Mouse (Mus musculus): ENCODE results near the gene Wrnip1.

Wrnip1 gene

DNA sequence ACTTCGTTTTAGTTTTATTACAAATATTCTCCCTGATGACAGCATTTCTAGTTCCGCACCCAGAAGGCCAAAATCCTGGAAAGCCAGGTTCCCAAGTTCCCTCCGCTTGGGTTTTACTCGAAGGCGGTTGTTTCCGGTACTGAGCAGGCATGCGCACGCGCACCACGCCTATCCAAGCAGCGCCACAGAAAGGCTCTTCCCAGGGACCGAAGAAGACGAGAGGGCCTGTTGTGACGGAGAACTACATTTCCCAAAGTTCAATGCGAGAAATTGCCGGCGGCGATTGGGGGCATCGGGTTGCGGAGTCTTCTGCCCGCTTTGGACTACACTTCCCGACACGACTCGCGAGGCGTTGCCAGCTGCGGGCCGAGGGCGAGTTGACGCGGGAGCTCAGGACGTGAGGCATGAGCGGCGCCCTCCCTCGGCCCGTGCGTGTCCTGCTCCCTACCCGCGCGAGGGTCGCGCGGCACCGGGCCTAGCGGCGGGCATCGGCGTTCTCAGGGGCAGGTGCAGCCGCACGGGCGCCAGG is at the start of gene Wrnip1:
Wrnip1 (plus strand) TSS at position 346 of the 529 bp plus-strand sequence.
- DNase-seq (ENCODE audit: low spot score in 2 of 2), result peak; percentile 98 to 99

DNA sequence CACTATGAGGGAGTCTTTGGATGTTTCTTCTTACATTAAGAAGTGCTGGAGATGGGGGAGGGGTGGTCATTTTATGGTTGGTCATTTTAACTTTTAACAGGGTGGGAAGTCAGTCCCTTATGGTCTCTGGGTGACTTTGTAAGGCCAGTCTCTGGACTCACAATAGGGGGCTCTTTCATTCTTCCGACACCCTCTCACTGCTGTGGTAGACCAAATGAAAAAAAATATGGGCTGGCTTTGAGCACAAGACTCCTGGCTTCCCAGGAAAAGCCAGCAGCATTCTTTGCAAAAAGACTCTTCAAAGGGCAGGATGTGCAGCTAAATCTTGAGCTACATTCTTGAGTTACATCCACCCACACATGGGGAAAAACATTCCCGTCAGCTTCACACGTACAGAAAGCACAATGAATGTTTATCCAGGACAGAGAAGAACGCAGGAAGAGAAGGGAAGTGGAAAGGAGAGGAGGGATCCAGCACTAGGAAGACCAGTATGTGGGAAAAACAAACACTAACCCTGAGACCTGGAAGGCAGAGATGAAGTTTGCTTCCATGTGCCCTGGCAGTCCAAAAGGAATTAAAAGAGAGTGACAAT is 49.7 kb upstream of the Wrnip1 start:
- peak in 1 of 2 experiments; percentile 28 for DNase-seq (ENCODE audit: low spot score in 2 of 2)

DNA sequence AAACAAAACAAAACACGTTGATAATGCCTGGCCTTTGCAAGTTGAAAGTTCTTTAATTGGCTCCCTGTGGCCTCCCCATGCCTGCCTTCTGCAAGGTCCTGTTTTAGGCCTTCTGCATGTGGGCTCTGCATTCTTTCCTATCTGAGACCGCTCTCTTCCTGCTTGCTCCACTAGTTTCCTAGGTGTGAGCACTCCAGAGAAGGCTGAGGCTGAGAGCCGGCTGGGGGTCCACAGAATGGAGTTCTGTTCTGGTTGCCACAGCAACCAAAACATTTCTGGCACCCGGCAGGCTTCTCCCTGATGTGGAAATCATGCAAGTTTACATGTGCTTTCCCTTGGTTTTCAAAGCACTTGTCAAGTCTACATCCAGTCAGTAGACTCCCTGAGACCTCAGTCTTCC is 42.8 kb upstream of the Wrnip1 start:
- no peak for DNase-seq (ENCODE audit: low spot score in 2 of 2)

DNA sequence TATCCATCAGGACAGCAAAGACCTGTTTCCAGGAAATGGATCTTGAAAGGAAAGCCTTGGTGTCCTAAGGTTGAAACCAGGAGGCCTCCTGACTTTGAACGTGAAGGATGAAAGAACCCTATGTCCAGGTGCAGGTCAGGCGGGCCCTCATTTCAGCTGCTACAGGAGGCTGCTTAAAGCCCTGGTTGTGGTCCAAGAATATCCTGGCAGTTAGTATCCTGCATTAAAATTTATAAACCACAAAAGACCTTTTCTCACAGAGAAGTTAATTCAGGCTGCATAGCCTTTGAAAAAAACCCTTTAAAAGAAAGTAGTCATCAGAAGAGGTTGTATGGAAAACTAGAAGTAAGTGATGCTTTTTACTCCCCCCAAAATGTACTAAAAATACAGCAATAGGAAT is 41.0 kb upstream of the Wrnip1 start:
- DNase-seq (ENCODE audit: low spot score in 2 of 2), result no peak

DNA sequence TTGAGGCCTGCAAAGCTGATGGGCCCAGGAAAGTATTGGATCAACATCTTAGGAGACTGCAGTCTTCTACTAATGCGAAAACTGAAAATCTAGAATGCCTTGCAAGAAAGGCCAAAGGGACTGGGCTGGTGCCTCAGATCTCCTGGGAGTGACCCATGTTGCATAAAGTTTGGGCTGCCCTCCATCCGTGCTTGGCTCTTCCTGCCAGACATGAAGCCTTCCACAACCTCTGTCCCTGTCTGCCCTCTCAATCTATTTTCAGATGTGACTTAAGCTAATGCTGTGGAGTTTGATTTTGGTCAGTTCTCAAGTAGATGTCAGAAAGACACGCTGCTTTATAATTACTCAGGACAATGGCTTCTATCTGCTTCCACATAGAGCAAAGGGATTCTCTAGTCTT is 38.7 kb upstream of the Wrnip1 start:
- DNase-seq (ENCODE audit: low spot score in 2 of 2), result no peak

DNA sequence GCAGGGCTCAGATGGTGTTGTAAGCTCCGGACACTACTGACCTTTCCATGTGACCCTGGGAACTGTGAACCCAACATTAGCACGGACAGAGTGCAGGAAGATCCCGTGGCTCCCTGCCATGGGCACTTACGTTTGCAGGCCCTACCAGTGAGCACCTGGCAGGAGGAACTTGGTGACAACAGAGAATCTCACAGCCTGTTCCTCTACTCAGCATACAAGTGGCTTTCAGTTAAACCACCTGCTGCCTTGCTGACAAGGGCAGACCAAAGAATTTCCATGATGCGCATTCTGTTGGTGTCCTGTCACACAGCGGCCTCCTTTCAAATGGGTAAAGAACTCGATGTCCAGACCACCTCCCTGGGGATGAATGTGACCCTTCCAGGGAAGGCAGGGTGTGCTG is 37.4 kb upstream of the Wrnip1 start:
- DNase-seq (ENCODE audit: low spot score in 2 of 2), result no peak

DNA sequence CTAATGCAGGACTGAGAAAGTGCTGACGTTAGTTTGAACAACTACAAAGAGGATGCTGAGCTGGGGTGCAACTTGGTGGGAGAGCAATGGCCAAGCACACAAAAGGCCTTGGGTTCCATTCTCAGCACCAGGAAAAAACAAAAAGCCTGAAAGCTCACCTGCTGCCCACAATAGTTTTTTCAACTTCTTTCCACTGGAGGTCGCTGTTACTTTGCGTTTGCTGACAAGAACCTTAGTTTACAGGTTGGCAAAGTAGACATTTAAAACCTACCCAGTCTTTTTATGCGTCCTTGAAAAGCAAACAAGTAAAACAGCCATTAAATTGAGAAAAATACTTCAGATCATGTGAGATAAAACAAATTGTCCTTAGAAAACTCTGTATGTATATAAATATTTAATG is 33.7 kb upstream of the Wrnip1 start:
- peak; percentile 22 to 62 for DNase-seq (ENCODE audit: low spot score in 2 of 2)

DNA sequence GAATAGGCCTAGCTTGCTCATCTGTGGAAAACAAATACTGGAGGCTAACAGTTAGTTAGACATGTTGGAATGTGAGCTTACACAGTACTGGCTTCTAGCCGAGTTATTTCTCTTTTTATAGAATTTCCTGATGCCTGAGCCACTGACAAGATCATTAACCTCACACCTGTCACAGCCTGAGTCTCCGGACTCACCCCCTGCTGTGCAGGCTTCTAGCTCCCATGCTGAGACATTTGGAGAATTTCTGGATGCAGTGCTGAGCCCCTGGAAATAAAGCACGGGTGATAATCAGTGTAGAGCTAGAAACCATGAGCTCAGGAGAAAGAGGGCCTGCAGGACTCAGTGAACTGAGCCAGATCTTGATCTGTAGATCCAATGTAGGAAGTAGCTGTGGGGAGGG is 31.9 kb upstream of the Wrnip1 start:
- no peak for DNase-seq (ENCODE audit: low spot score in 2 of 2)

DNA sequence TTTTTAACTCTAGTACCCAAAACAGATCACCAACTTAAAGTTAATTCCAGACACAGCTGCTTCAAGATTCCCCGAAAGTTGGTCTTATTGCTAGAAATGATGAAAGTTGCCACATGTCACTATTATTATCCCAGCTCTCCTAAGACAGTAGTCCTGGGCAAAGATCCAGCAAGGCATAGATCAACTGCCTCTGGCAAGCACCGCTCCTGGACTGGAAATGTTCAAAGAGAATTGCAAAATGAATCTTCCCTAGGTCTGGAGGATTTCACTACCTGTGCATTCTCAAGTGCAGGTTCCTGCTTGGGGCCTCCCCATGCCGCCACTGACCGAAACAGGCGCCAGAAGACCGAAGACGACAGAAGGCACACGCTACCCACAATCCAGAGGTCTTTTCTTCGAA is 25.9 kb upstream of the Wrnip1 start:
- DNase-seq (ENCODE audit: low spot score in 2 of 2), result peak in 1 of 2 experiments; percentile 29

DNA sequence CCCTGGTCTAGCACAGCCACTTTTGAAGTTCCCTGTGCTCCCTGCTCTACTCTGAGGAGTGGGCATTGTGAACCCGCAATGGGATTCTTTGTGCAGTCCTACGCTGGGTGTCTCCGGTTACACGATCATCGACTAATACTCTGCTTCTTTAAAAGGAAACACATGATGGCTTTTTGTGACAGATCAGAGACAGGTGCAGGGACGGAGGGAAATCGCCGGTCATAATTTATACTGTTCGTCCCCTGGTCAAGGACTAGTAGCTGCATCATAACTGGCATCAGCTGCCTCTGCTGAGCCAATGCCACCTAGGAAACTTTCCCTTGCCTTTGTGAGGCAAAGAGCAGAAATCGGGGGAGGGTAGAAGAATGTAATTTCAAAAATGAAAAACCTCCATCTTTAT is 25.5 kb upstream of the Wrnip1 start:
- no peak for DNase-seq (ENCODE audit: low spot score in 2 of 2)

DNA sequence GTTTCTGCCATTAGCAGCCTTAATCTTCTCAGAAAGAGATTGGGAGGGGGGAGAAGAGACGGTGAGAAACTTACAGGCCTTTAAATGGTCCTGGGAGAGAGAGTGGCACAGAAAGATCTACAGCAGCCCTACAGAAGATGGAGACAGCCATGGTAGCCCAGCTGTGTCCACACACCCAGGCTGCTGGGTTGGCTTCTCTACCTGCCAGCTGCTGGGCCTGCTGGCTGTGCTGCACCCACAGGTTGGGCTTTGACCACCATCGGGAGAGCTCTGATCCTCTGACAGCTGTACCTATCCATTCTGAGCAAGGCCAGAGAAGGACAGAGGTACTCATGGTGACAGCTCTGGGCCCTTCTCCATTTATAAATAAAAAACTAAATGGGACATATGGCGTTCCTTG is 23.0 kb upstream of the Wrnip1 start:
- DNase-seq (ENCODE audit: low spot score in 2 of 2), result no peak

DNA sequence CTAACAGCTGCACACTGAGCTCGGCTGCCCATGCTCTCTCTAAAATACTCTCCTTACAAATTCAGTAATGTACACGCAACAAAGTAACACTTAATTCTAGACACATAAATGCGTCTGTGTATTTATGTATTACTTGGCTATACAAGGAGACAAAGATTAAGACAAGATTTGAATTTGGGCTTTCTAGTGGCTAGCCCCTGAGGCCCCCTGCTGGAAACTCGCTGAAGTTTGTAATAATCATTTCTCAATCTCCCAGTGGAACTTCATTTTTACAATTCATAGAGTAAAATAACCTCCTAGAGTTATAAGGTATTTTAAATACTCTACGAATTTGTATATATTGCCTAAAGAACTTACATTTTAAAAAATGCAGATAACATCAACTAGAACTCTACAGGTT is 18.8 kb upstream of the Wrnip1 start:
- DNase-seq (ENCODE audit: low spot score in 2 of 2), result no peak

DNA sequence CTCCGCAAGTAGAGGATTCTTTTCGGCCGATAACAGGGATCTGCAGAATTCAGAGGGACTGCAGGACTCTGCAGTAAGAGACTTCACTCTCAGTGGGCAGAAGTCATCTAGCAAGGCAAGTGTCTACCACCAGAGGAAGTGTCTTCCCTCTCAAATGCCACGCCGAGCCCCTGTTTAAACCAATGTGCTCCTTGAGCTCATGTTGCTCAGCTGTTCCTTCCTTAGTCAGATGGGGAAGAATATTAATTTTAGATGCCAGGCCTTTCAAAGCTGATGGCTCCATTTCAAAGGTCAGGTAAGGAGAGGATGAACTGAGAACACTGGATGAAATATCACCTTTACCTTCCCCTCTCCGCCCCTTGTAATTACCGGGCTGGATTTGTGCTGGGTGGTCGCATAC is 18.0 kb upstream of the Wrnip1 start, which contains the start of gene Mylk4:
Mylk4 (minus strand) TSS at position 139 of the 400 bp plus-strand sequence.
- DNase-seq (ENCODE audit: low spot score in 2 of 2), result no peak

DNA sequence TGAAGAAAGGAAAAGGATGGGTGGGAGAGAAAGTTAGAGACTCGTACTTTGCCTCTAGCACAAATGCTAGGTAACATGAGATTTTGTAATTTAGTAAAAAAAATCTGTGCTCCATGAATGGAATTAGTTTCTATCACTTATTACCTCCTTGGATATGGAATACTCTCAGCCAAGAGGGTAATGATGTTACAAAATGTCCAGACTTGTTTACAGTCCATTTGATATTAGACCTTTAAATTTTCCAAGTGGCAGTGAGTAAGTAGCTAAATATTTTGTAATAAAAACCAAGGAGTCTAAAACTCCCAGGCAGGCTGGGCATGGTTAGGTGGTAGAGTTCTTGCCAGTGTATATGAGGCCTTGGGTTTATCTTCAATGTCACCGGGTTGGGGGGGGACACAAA is 14.3 kb upstream of the Wrnip1 start:
- DNase-seq (ENCODE audit: low spot score in 2 of 2), result no peak

DNA sequence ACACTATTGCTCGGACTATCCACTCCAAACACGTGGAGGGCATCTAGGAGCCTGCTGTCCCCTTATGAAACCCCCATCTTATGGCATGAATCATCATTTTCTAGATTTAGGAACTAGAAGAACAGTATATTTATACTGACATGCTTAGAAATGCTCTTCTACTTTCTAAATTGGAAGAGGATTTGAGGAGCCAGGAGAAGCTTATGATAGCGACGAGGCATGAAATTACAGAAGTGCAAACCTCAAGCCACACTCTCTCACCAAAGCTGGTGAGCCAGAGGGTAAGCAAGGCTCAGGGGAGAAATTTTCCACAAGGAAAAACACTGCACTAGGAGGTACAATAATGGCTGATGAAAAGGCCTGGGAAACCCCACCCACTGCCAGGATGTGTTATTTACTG is 12.1 kb upstream of the Wrnip1 start:
- DNase-seq (ENCODE audit: low spot score in 2 of 2), result no peak

DNA sequence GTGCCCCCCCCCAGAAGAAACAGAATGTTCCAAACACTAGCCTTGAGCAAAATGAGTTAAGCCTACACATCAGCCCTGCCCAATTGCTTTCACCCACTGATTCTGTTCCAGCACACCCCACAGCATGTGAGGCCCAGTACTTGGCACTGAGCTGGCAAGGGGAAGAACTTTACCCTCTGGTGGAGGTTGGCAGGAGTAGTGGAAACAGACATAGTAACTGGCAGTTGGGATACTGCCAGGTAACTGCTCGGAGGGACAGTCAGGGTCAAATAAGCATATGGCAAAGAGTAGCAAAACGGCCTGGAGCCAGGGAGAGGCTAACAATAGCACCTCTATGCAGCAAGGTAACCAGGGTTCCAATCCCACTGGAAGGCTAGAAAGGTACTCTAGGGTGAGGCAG is 7.2 kb upstream of the Wrnip1 start:
- no peak for DNase-seq (ENCODE audit: low spot score in 2 of 2)

DNA sequence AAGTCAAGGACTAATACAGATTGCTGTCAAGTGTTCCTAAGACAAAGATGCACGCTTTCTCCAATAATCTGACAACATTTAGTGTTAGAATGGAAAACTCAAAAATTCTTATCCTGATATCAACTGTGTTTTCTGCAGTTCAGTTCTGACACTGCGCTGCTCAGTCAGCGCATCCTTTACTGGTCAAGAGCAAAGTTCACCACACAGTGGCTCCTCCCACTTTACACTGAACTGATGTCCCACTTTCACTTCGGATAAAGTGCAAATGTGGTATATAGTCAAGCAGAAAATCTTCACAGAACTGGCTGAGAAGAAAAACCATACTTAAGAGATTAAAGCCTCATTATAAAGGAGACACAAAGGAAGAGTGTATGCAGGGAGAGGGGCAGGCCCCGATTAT is 6.7 kb upstream of the Wrnip1 start:
- DNase-seq (ENCODE audit: low spot score in 2 of 2), result no peak

DNA sequence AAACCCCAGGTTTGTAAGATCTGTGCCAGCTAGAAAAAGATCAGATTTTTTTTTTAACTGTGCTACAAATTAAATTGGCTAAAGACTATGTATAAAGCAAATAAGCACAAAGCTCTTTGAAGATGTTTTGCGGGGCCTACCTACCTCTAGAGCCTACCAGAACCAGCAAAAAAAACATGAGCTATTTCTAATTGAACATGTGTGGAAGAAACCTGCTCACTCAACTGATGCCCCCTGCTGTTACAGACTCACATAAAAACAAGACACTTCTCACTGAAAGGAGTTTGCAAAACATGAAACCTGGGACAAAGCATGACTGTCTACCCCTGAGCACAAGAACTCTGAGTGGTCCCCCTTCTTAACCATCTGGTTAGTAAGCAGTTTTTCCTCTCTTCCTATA is 4.8 kb upstream of the Wrnip1 start:
- no peak for DNase-seq (ENCODE audit: low spot score in 2 of 2)

DNA sequence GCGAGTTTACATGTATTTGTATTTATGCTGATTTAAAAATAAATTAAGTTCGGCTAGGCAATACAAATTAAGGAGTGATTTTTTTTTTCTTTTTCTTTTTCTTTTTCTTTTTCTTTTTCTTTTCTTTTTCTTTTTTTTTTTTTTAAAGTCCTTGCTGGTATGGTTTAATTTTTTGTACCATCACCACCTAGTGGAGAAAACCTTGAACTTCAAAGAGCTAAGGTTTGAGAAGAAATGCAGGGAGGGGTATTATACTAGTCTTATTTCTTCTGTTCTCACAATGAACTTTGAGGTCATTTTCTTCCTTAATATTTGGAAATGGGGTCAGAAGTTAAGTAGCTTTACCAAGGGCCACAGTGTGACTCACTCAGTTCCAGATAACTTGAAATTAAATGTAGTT is 2.7 kb upstream of the Wrnip1 start:
- DNase-seq (ENCODE audit: low spot score in 2 of 2), result no peak

DNA sequence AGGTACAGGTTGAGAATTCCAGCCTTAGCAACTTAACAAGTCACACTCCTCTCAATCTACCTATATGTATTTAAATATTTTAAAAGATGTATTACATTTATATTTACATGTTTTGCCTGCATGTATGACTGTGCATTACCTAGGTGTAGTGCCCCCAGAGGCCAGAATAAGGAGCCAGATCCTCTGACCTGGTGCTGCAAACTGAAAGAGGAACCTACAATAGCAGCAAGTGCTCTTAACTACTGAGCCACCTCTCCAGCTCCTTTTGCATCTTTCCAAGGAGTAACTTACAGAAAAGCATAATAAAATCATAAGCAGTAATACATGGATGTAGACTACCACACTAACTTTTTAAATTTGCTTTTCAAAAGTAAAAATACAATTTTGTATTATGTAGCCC is 979 bp upstream of the Wrnip1 start:
- no peak for DNase-seq (ENCODE audit: low spot score in 2 of 2)

DNA sequence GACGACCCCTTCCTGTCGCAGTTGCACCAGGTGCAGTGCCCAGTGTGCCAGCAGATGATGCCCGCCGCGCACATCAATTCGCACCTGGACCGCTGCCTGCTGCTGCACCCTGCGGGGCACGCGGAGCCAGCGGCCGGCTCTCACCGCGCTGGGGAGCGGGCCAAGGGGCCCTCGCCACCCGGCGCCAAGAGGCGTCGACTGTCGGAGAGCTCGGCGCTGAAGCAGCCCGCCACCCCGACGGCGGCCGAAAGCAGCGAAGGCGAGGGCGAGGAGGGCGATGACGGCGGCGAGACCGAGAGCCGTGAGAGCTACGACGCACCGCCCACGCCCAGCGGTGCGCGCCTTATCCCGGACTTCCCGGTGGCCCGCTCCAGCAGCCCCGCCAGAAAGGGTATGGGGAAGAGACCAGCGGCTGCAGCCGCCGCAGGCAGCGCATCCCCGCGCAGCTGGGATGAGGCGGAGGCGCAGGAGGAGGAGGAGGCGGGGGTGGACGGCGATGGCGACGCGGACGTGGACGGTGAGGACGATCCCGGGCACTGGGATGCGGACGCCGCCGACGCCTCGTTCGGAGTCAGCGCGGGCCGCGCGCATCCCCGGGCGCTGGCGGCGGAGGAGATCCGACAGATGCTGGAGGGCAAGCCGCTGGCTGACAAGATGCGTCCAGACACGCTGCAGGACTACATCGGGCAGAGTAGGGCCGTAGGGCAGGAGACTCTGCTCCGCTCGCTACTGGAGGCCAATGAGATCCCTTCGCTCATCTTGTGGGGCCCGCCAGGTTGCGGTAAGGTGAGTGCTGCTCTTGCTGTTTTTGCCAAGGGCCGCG is 632 bp downstream of the Wrnip1 start, which contains the start of gene D930007J09Rik:
D930007J09Rik (minus strand) TSS at position 591 of the 823 bp plus-strand sequence.
- peak; percentile 61 to 65 for DNase-seq (ENCODE audit: low spot score in 2 of 2)

DNA sequence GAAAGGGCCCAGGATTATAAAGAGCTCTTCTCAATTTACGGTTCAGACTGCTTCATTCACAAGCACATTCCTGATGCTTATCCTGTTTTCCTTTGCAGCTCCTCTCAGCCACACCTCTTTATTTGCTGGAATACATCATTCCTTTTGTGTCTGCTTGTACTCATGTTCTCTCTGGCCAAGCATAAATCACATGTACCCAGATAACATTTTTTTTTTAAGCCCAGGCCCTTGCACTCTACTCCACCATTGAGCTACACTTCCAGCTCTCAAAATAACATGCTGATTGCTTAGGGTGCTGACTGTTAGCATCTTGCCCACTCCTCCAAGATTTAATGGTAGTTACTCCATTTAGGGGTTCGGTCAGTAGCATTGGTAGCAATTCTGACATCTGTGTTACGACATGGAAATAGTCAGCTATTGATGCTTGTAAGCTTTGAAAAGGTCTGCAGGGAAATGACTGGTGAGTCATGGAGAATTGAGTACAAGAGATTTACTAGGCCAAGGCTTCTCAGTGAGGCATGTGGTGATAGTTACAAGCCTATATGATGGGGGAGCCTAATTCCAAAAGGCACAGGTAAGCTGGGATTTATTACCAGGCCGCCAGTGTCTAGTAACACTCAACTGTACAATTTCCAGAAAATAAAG is 2.0 kb downstream of the Wrnip1 start:
- no peak for DNase-seq (ENCODE audit: low spot score in 2 of 2)

DNA sequence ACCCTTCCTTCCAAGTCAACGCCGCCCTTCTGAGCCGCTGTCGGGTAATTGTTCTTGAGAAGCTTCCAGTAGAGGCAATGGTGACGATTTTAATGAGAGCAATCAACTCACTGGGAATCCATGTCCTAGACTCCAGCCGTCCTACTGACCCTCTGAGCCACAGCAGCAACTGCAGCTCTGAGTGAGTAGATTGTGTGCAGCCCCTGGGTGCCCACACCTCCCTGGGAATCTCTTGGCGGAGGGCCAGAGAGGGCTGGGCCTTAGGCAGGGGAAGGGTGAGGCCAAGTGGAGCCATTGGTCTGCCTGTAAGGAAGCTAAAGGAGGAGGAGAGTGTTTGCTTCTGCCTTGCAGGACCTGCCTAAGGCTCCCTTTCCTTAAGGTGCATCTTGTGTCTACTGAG is 5.0 kb downstream of the Wrnip1 start:
- no peak for DNase-seq (ENCODE audit: low spot score in 2 of 2)

Measured in frontal cortex, postnatal 36 days (tissue).